ENCODE assay signal across 23 mouse cellular contexts in genomic region chr13:64092752-64093151, GRCm38 (mm10). TPM values are rescaled to one million over a fixed set of nuclear protein-coding genes. Genes with fewer than 3 reads are reported as not detected.
DNase-seq lines count a peak whose midpoint lies in the region; ATAC-seq and TF ChIP-seq lines count a peak whose summit lies in the region.
"Had no signal": no experiment of that assay in that cellular context is flagged by ENCODE, and none has a peak within 500 bp of the region (broad histone marks: within the 10 kb centered on the region; RNA-seq: fewer than 3 reads in every experiment).

No protein-coding gene starts in this region.

- TF ChIP-seq CTCF in kidney, adult 2 months (conservative IDR thresholded peaks at IDR 0.05; ENCODE audit: insufficient read depth, insufficient read length, low read depth, low read length), result no peak
- no peak for TF ChIP-seq CTCF in testis, adult 2 months (IDR thresholded peaks at IDR 0.05; ENCODE audit: control insufficient read depth, insufficient read depth, insufficient replicate concordance, low read depth, low read length)

- no peak for DNase-seq in kidney, adult 2 months
- no peak for DNase-seq in lung, adult 18-20 months
- DNase-seq in testis, postnatal 10 days (ENCODE audit: low spot score), result no peak
- DNase-seq in left cerebral cortex, postnatal 10 days (ENCODE audit: extremely low spot score in 1 of 2, low spot score in 2 of 2), result no peak
- DNase-seq: heart, adult 11 months had no signal

- no peaks in the 10 kb centered on the region for H3K36me3 ChIP-seq in kidney, embryonic 14.5 days (ENCODE audit: control insufficient read depth, insufficient read depth, low read length)
- H3K36me3 ChIP-seq in kidney, adult 2 months (ENCODE audit: control insufficient read depth, insufficient read depth, low read length), result peaks cover 1% of the 10 kb centered on the region; the same call in 1 of the 2 replicates
- no peaks in the 10 kb centered on the region for H3K36me3 ChIP-seq in lung, embryonic 16.5 days (ENCODE audit: control insufficient read depth, insufficient read depth, low read length)
- H3K36me3 ChIP-seq in testis, adult 2 months (ENCODE audit: control insufficient read depth, insufficient read depth, low read length), result no peaks in the 10 kb centered on the region
- H3K36me3 ChIP-seq: forebrain, embryonic 10.5 days; forebrain, embryonic 15.5 days had no signal

- no peaks in the 10 kb centered on the region for H3K4me1 ChIP-seq in kidney, embryonic 14.5 days (ENCODE audit: control insufficient read depth, insufficient read depth, low read length)
- H3K4me1 ChIP-seq in kidney, adult 2 months (ENCODE audit: control insufficient read depth, insufficient read depth, low read length), result no peaks in the 10 kb centered on the region
- H3K4me1 ChIP-seq in lung, embryonic 16.5 days (replicated peaks; ENCODE audit: control insufficient read depth, insufficient read depth, low read length), result peaks cover 14% of the 10 kb centered on the region
- no peaks in the 10 kb centered on the region for H3K4me1 ChIP-seq in testis, adult 2 months (ENCODE audit: control insufficient read depth, insufficient read depth, low read length)
- H3K4me1 ChIP-seq: forebrain, embryonic 15.5 days had no signal

- no peaks in the 10 kb centered on the region for H3K9me3 ChIP-seq in kidney, embryonic 14.5 days (ENCODE audit: control insufficient read depth, low read length)
- H3K9me3 ChIP-seq in lung, embryonic 16.5 days (ENCODE audit: control insufficient read depth, low read length), result no peaks in the 10 kb centered on the region
- H3K9me3 ChIP-seq: embryonic facial prominence, embryonic 15.5 days; forebrain, embryonic 10.5 days; forebrain, embryonic 15.5 days; heart, embryonic 13.5 days had no signal

- no peak overlapping the region for H3K4me3 ChIP-seq in kidney, embryonic 14.5 days (ENCODE audit: low read length)
- no peak overlapping the region for H3K4me3 ChIP-seq in kidney, adult 2 months (ENCODE audit: insufficient read depth, low read depth, low read length)
- H3K4me3 ChIP-seq in lung, embryonic 16.5 days (ENCODE audit: low read length), result no peak overlapping the region
- H3K4me3 ChIP-seq in testis, adult 2 months (ENCODE audit: control insufficient read depth, low read depth, low read length), result no peak overlapping the region
- H3K4me3 ChIP-seq: embryonic facial prominence, embryonic 15.5 days; erythroblast, embryonic 14.5 days; forebrain, embryonic 10.5 days; forebrain, embryonic 15.5 days; heart, embryonic 13.5 days had no signal

- WGBS in kidney, embryonic 14.5 days, result 60% methylated on average over 6 of the region's 6 CpGs
- WGBS in kidney, adult 2 months, result 61% methylated on average over 6 of the region's 6 CpGs
- WGBS in lung, embryonic 16.5 days, result 47% methylated on average over 6 of the region's 6 CpGs

- peak; percentile 44; the same call in 1 of the 2 replicates for ATAC-seq in kidney, embryonic 14.5 days (ENCODE audit: low FRiP score, low TSS enrichment)
- ATAC-seq in lung, embryonic 16.5 days (ENCODE audit: low read depth), result peak; percentile 18; the same call in 1 of the 2 replicates
- ATAC-seq: activated CD4-positive, CD25-positive, alpha-beta regulatory T cell, adult 4 months; Patski had no signal

- no peak for TF ChIP-seq POLR2A in kidney, adult 2 months (IDR thresholded peaks at IDR 0.05; ENCODE audit: low read depth, low read length)
- TF ChIP-seq POLR2A in testis, adult 2 months (IDR thresholded peaks at IDR 0.05; ENCODE audit: control insufficient read depth, low read depth, low read length), result no peak

- no peak overlapping the region for H3K27ac ChIP-seq in kidney, embryonic 14.5 days (ENCODE audit: low read depth, low read length)
- H3K27ac ChIP-seq in kidney, adult 2 months (ENCODE audit: insufficient read depth, low read depth, low read length), result no peak overlapping the region
- no peak overlapping the region for H3K27ac ChIP-seq in lung, embryonic 16.5 days (ENCODE audit: low read length)
- 0 out of 2 replicates have a peak overlapping the region, but pooled peaks have one; percentile 24 for H3K27ac ChIP-seq in testis, adult 2 months (ENCODE audit: control insufficient read depth, insufficient read depth, low read depth, low read length)
- H3K27ac ChIP-seq: embryonic facial prominence, embryonic 15.5 days; forebrain, embryonic 10.5 days; forebrain, embryonic 15.5 days; heart, embryonic 13.5 days had no signal

- intact Hi-C loops in left cerebral cortex, postnatal 10 days (cut with DNase I), result loop anchor here (2.0 kb wide), 1 partner anchor 42 kb away; no protein-coding TSS in a partner anchor

- H3K9ac ChIP-seq in kidney, embryonic 14.5 days (ENCODE audit: low read depth, low read length), result no peak overlapping the region
- H3K9ac ChIP-seq in lung, embryonic 16.5 days (ENCODE audit: low read length), result no peak overlapping the region
- H3K9ac ChIP-seq: embryonic facial prominence, embryonic 15.5 days; forebrain, embryonic 15.5 days; heart, embryonic 13.5 days had no signal

- no peaks in the 10 kb centered on the region for H3K27me3 ChIP-seq in kidney, embryonic 14.5 days (ENCODE audit: control insufficient read depth, insufficient read depth, low read length)
- no peaks in the 10 kb centered on the region; the same call in 1 of the 2 replicates for H3K27me3 ChIP-seq in kidney, adult 2 months (replicated peaks; ENCODE audit: control insufficient read depth, insufficient read depth, low read length)
- H3K27me3 ChIP-seq in lung, embryonic 16.5 days (ENCODE audit: control insufficient read depth, insufficient read depth, low read depth, low read length), result no peaks in the 10 kb centered on the region
- H3K27me3 ChIP-seq in testis, adult 2 months (ENCODE audit: control insufficient read depth, insufficient read depth, low read length), result no peaks in the 10 kb centered on the region
- H3K27me3 ChIP-seq: CH12.LX; embryonic facial prominence, embryonic 15.5 days; forebrain, embryonic 15.5 days; heart, embryonic 13.5 days; Patski had no signal

- no peak overlapping the region for H3K4me2 ChIP-seq in kidney, embryonic 14.5 days (replicated peaks; ENCODE audit: low read depth, low read length)
- H3K4me2 ChIP-seq in lung, embryonic 16.5 days (ENCODE audit: low read depth, low read length), result no peak overlapping the region
- H3K4me2 ChIP-seq: embryonic facial prominence, embryonic 15.5 days; forebrain, embryonic 15.5 days had no signal

RNA-seq across cellular contexts. Expression of gene Hsd17b3, which starts 3.7 kb away (rescaled TPM):
- polyA plus RNA-seq in kidney, embryonic 14.5 days (2014; fragmentation: Nextera tagmentation; extraction: Ambion mirVana), result not detected in 2 replicates
- not detected in 2 replicates for polyA plus RNA-seq in kidney, adult 2 months (2012; rRNA removed)
- not detected in 2 replicates for polyA plus RNA-seq in lung, embryonic 16.5 days (2015; fragmentation: Nextera tagmentation; extraction: Ambion mirVana)
- 16.4 and 27.2 TPM in 2 replicates for polyA plus RNA-seq in testis, adult 2 months (2012; rRNA removed)
- total RNA-seq in left cerebral cortex, postnatal 10 days (2021), result not detected
- total RNA-seq: adrenal gland, postnatal 14 days; CH12.LX; gastrocnemius, adult 8-10 months; gastrocnemius, postnatal 36 days; heart, postnatal 36 days had no signal
- polyA plus RNA-seq: activated CD4-positive, CD25-positive, alpha-beta regulatory T cell, adult 4 months; embryonic facial prominence, embryonic 11.5 days; embryonic facial prominence, embryonic 15.5 days; erythroblast, embryonic 14.5 days; forebrain, embryonic 15.5 days; heart, embryonic 13.5 days; heart, postnatal 0 days; hindbrain, embryonic 11.5 days; Patski had no signal

RNA-seq across cellular contexts. Expression of gene Slc35d2, which starts 36.4 kb away (rescaled TPM):
- 5.5 TPM in 2 replicates for polyA plus RNA-seq in kidney, embryonic 14.5 days (2014; fragmentation: Nextera tagmentation; extraction: Ambion mirVana)
- polyA plus RNA-seq in kidney, adult 2 months (2012; rRNA removed), result 10.9 and 13.8 TPM in 2 replicates
- 5.1 and 6.9 TPM in 2 replicates for polyA plus RNA-seq in lung, embryonic 16.5 days (2015; fragmentation: Nextera tagmentation; extraction: Ambion mirVana)
- polyA plus RNA-seq in testis, adult 2 months (2012; rRNA removed), result 0.79 and 1.1 TPM in 2 replicates
- total RNA-seq in left cerebral cortex, postnatal 10 days (2021), result under 1 TPM; 0.81 to 0.91 TPM

Comparison
In these comparisons a context has a peak if more than half of its experiments do, and no peak if none do; other contexts are left out.
1. RNA of gene Hsd17b3, which starts 3.7 kb away (polyA plus RNA-seq): 16.4 to 27.2 TPM in testis, adult 2 months; not detected in kidney, embryonic 14.5 days, not detected in kidney, adult 2 months and not detected in lung, embryonic 16.5 days; every median in the first group is over 10 times any median in the second.